Mouse (Mus musculus): ENCODE data around the gene Adarb2.

The Adarb2 gene

GRCm38 (mm10) chr13:8202681-8203476, at the start of gene Adarb2:
Adarb2 (plus strand) TSS chr13:8202866.
- DNase-seq (ENCODE audit: low read depth, low spot score): no peak

GRCm38 (mm10) chr13:8173800-8174199, 28.9 kb upstream of the Adarb2 start:
- no peak for DNase-seq (ENCODE audit: low read depth, low spot score)

- no peak for DNase-seq (ENCODE audit: low read depth, low spot score)
Observed at GRCm38 (mm10) chr13:8191977-8192376, 10.7 kb upstream of the Adarb2 start.

- DNase-seq (ENCODE audit: low read depth, low spot score): no peak
Observed at GRCm38 (mm10) chr13:8199186-8199880, 3.3 kb upstream of the Adarb2 start.

DNA sequence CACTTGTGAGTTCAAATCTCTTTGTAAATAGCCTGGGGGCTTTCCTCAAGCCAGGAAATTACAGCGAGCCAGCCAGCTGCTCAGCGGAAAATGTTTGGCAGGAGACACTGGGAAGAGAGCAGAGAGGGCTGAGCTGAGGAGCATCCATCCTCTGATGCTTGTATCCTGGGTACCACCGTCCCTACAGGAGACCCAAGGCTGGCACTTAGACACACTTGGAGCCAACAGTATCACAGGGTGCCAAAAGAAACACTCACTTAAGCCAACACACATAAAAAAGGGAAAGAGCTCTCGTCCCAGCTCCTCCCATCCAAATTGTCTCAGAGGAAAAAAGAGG, 779 bp downstream of the Adarb2 start:
- DNase-seq (ENCODE audit: low read depth, low spot score): no peak

- DNase-seq (ENCODE audit: low read depth, low spot score): no peak
Observed at GRCm38 (mm10) chr13:8207337-8207736, 4.7 kb downstream of the Adarb2 start.

DNA sequence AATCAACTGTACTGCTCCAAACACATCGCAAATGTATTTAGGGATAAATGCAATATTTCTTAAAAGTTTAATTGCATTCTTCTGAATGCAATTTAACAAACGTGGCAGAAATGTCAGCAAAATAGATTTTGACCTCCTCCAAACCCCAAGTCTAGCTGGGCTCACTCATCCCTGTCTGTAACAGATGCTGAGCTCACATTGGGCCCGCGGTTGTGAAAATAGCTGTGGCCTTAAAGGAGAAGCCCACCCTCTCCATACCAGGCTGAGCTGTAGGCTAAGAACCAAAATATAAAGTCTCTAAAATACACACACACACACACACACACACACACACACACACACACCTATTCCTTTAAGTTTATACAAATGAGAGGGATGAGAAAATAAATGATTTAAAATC, 8.1 kb downstream of the Adarb2 start:
- DNase-seq (ENCODE audit: low read depth, low spot score): no peak

DNA sequence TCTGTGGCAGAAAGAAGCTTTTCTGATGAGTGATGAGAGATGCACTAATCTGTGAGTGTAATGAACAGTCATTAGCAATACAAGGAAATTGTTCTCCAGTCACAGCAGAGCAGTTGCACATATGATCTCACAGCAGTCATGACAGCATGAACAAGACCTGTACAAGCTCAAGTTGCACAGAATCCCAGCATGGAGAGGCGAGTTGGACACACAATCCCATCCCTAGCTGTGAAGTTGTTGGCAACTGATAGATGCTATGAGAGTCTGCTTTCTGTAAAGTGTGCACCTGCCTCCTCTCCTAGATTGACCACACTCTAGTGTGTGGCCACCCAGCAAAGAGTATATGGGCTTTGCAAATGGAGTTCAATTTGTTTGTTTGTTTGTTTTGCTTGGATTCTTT, 36.2 kb downstream of the Adarb2 start:
- DNase-seq (ENCODE audit: low read depth, low spot score): no peak

- DNase-seq (ENCODE audit: low read depth, low spot score): no peak
Observed at GRCm38 (mm10) chr13:8248016-8248667, 45.5 kb downstream of the Adarb2 start.

- DNase-seq (ENCODE audit: low read depth, low spot score): no peak
Observed at GRCm38 (mm10) chr13:8272158-8272945, 69.7 kb downstream of the Adarb2 start.

DNA sequence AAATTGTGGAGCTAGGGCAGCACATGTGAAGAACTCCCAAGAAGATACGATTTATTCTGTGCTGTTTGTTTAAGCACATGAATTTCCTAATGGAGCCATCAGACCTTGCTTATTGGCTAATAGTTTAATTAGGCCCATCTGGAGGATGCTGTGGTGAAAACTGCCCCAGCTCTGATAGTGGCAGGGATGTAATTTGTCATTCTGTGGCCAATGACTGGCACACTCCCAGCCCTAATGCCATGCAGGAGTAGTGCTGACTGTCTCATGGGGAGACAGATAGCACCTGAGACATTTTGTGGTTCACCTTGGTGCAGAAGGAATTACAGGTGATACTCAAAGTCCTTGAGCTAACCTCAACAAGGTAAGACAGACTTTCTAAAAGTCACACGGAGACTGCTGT, 80.5 kb downstream of the Adarb2 start:
- no peak for DNase-seq (ENCODE audit: low read depth, low spot score)

GRCm38 (mm10) chr13:8316347-8317141, 113.9 kb downstream of the Adarb2 start:
- DNase-seq (ENCODE audit: low read depth, low spot score): no peak

DNA sequence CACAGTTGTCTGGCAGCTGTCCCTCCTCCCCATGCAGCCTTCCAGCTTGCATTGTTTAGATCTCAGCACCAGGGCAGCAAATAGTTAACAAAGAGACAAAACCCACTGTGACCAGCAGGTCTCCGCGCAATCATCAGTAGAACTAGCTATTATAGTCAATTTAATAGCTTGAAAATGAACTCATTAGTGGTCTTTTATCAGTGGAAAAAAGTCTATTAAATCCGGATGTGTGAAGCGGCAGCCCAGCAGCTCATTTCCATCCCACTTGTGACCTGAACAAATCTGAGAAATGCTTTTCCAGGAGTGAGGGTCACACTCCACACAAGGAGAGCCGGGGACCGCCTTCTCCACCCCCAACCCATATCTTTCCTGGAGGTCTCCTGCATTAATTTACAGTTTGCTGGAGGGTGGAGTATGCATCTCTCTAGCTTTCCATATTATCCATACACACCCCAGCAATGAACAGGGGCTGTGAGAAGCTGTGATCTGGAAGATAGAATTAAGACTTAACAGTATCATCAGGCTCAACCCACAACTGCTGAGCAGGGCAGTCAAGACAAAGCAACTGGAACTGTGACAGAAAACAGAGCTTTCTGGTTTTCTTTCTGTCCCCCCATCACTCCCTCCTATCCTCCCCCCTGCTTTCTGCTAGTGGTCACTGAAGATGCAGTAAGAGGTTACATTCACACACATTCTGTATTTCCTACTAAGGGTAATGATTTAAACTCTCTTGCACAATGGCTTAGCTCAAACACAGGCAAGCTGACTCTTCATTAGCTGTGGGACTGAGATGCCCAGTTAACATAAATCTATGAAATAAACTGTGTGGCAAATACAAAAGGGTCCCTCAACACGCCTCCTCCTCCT, 131.2 kb downstream of the Adarb2 start:
- no peak for DNase-seq (ENCODE audit: low read depth, low spot score)

DNA sequence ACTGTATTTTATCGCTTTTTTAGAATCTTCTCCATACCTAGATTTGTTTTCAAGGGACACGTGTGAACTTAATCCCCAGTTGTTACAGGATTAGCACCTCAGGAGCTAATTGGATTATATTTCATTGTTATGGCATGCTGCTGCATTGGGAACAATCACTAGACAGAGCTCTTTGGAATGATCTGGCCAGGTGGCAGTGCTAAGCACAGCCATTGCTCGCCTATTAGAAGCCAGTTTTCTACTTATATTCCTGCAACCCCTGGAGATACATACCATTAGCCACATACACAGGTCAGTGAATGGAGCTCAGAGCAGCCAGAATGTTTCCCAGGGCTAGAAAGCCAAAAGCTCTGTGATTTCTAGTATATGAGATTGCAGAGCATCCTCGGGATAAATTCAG, 131.9 kb downstream of the Adarb2 start:
- no peak for DNase-seq (ENCODE audit: low read depth, low spot score)

DNA sequence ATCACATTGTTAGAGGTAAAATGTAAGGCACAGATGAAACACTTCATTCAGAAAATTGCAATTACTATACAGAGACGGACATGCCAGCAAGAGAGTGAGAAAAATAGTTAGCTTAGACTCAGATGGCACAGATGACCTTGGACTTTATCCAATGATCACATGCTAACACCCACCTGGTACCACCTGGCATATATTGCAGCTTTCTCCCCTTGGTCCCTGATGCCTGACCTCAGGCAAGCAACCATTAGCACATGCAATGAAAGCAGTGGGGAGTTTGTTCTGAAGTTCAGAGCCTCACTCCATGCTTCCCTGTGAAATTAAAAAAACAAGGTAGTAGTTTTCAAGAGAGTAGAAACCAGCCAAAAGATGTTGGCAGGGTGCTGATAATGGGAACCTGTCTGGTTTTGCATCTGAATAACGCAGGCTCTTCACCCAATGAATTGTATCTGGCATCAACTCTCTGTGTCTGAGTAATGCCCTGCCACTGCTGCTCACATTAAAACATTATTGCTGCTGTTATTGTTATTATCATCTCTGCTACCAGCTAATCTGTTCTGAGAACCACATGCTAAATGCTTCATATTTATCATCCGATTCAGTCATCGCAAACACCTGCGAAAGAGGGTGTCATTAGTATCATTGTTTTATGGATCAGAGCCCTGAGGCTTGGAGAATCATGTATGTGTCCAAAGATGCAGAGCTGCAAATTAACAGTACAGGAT, 138.6 kb downstream of the Adarb2 start:
- no peak for DNase-seq (ENCODE audit: low read depth, low spot score)

- DNase-seq (ENCODE audit: low read depth, low spot score): no peak
Observed at GRCm38 (mm10) chr13:8347147-8347546, 144.5 kb downstream of the Adarb2 start.

DNA sequence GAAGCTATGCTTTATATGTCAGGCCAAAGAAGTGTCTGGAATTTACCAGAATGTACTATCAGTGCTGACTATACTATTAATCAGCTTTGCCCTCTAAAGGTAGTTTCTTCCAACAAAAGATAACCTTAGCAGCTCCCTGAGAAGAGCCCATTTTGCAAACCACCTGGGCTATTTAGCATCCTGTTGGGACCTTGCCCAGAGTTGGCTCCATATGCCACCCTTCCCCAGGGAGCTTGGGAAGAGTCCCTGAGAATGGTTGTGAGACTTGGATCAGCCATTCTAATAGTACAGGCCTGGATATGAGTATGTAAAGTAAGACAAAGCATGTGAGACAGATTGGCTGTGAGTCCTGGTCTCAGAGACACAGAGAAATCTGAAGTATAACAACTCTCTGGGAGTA, 149.7 kb downstream of the Adarb2 start:
- DNase-seq (ENCODE audit: low read depth, low spot score): no peak

DNA sequence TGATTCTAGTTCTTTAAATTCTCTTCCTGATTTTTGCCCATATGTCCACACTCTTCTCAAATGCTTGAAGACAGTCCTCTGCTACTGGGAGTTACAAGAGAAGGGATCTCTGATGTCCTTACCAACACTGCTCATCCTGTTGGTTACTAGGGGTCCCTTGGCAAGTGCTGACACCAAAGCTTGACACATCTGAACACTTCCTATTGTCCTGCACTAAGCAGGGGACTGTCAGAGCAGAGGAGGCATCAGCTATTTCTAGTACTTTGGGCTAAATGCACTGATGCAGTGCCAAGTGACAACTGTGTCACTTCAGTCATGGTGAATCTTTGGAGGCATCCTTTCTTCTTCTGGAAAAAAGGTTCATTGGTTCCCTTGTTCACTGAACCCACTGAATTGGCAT, 150.3 kb downstream of the Adarb2 start:
- no peak for DNase-seq (ENCODE audit: low read depth, low spot score)

- DNase-seq (ENCODE audit: low read depth, low spot score): no peak
Observed at GRCm38 (mm10) chr13:8365523-8365922, 162.9 kb downstream of the Adarb2 start.

GRCm38 (mm10) chr13:8366087-8366486, 163.4 kb downstream of the Adarb2 start:
- DNase-seq (ENCODE audit: low read depth, low spot score): no peak
